Mouse (Mus musculus) intestine, embryonic 15.5 days (tissue): ENCODE measurements around the gene Chst8. TPM values are rescaled to one million over a fixed set of nuclear protein-coding genes. Genes with fewer than 3 reads are reported as not detected.

Experiments used
- ATAC-seq: fragments of 200-750 bp; cut with Nextera tagmentation; 2 replicates; pipeline ENCODE4 v1.8.0; 2017; ENCODE audit warnings: moderate TSS enrichment, moderate library complexity
- H3K27ac ChIP-seq: fragments of 300-500 bp; sonication (generic); 2 replicates; pipeline ENCODE4 v1.5.1; 2015; ENCODE audit warnings: mild to moderate bottlenecking, inconsistent platforms
- H3K27me3 ChIP-seq: fragments of 300-500 bp; sonication (generic); replicated peaks from 2 replicates; pipeline ENCODE4 v1.6.1; 2015; ENCODE audit warnings: inconsistent platforms
- H3K36me3 ChIP-seq: fragments of 300-500 bp; sonication (generic); 2 replicates; pipeline ENCODE4 v1.6.1; 2015; ENCODE audit warnings: inconsistent platforms
- H3K4me1 ChIP-seq: fragments of 300-500 bp; sonication (generic); replicated peaks from 2 replicates; pipeline ENCODE4 v1.6.1; 2015; ENCODE audit warnings: inconsistent platforms
- H3K4me2 ChIP-seq: fragments of 300-500 bp; sonication (generic); replicated peaks from 2 replicates; pipeline ENCODE4 v1.6.1; 2015; ENCODE audit warnings: mild to moderate bottlenecking, inconsistent platforms
- H3K4me3 ChIP-seq: fragments of 300-500 bp; sonication (generic); replicated peaks from 2 replicates; pipeline ENCODE4 v1.5.1; 2015; ENCODE audit warnings: inconsistent platforms
- H3K9ac ChIP-seq: fragments of 300-500 bp; sonication (generic); 2 replicates; pipeline ENCODE4 v1.6.1; 2015; ENCODE audit warnings: inconsistent platforms
- H3K9me3 ChIP-seq: fragments of 300-500 bp; sonication (generic); 2 replicates; pipeline ENCODE4 v1.6.1; 2016; ENCODE audit warnings: inconsistent platforms
- WGBS: fragments of 180-500 bp; shearing (Covaris S2); methylation state at CpG from one replicate; pipeline ENCODE4 v1.1.7; 2015; 5-methylcytosine and 5-hydroxymethylcytosine counted together
- polyA plus RNA-seq: library from polyadenylated mRNA; unstranded; fragments of >200 nt; fragmentation: Nextera tagmentation; extraction: Ambion mirVana; gene quantifications from 2 replicates; pipeline ENCODE4 v1.2.1, GENCODE M21; 2015

The Chst8 gene
- polyA plus RNA-seq, 1 experiment from 2014 or later = 3.2 TPM

- Histone ChIP-seq H3K4me1 (peaks cover 9% of the 10 kb centered on the region; the same call in 1 of the 2 replicates), H3K4me3 (no peak overlapping the region), H3K9ac (no peak overlapping the region), H3K9me3 (no peaks in the 10 kb centered on the region), H3K27ac (peak overlapping the region; percentile 70), H3K4me2 (no peak overlapping the region), H3K27me3 (no peaks in the 10 kb centered on the region), H3K36me3 (no peaks in the 10 kb centered on the region)
- ATAC-seq = peak; percentile 79
- WGBS = 35% methylated on average over 9 of the region's 9 CpGs
Observed at GRCm38 (mm10) chr7:34746165-34746564, 66.3 kb downstream of the Chst8 start.

- peaks cover 9% of the 10 kb centered on the region; the same call in 1 of the 2 replicates for H3K4me1 ChIP-seq
- no peak overlapping the region for H3K9ac ChIP-seq
- no peak overlapping the region for H3K27ac ChIP-seq
- ATAC-seq = no peak
- H3K36me3 ChIP-seq = no peaks in the 10 kb centered on the region
- H3K9me3 ChIP-seq = no peaks in the 10 kb centered on the region
- no peak overlapping the region for H3K4me3 ChIP-seq
- H3K4me2 ChIP-seq = no peak overlapping the region
- 66% methylated on average over 9 of the region's 9 CpGs for WGBS
- no peaks in the 10 kb centered on the region for H3K27me3 ChIP-seq
Observed at GRCm38 (mm10) chr7:34745426-34745825, 67.1 kb downstream of the Chst8 start.

DNA sequence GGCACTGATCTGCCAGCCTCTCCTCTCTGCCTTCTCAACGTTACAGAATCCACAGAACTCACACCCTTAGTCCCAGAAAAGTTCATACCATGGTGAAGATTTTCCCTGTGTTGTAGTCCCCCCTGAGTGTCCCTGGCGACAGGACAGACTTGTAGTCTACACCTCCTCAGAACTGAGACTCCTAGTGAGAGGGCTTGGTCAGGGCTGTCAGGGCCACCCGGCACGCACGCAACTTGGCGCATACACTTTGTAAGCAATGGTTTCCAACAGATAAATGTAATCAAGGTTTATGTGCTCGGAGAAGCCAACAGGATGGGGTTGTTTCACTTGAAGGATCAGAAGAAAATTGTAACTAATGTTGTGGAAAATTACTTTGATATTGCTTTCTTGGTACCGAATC lies 67.5 kb downstream of the Chst8 start:
- H3K27me3 ChIP-seq = no peaks in the 10 kb centered on the region
- no peak for ATAC-seq
- no peak overlapping the region for H3K4me2 ChIP-seq
- H3K9me3 ChIP-seq = no peaks in the 10 kb centered on the region
- no peak overlapping the region for H3K4me3 ChIP-seq
- no peak overlapping the region for H3K9ac ChIP-seq
- H3K4me1 ChIP-seq = peaks cover 9% of the 10 kb centered on the region; the same call in 1 of the 2 replicates
- WGBS = 85% methylated on average over 8 of the region's 8 CpGs
- H3K36me3 ChIP-seq = no peaks in the 10 kb centered on the region
- H3K27ac ChIP-seq = no peak overlapping the region

- ATAC-seq = no peak
- WGBS = 77% methylated on average over 8 of the region's 8 CpGs
- Histone ChIP-seq H3K36me3 (no peaks in the 10 kb centered on the region), H3K9ac (no peak overlapping the region), H3K4me1 (peaks cover 9% of the 10 kb centered on the region; the same call in 1 of the 2 replicates), H3K27me3 (no peaks in the 10 kb centered on the region), H3K9me3 (no peaks in the 10 kb centered on the region), H3K4me2 (no peak overlapping the region), H3K4me3 (no peak overlapping the region), H3K27ac (no peak overlapping the region)
Observed at GRCm38 (mm10) chr7:34743411-34744085, 69.0 kb downstream of the Chst8 start.

GRCm38 (mm10) chr7:34739371-34739770 lies 73.1 kb downstream of the Chst8 start:
- no peak overlapping the region for H3K4me2 ChIP-seq

DNA sequence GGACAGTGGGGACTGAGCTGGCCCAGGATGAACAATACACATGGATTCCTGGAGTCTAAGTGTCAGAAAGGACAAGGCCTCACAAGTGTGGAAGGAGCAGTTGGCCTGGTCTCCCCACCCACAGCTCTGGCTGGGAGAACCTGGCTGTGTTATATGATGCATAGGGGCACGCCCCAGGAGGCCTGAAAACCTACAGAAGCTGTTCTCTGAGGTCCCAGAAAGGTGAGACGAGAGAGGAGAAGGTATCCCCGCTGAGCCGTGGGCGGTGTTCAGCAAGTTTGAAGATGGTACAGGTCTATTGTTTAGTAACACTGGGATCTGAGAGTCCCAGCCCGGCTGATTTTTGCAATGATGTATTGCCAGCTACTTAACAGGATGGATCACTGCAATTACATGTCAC lies 75.3 kb downstream of the Chst8 start:
- Histone ChIP-seq H3K36me3 (no peaks in the 10 kb centered on the region), H3K9me3 (no peaks in the 10 kb centered on the region), H3K4me1 (no peaks in the 10 kb centered on the region), H3K4me2 (no peak overlapping the region), H3K27me3 (no peaks in the 10 kb centered on the region), H3K9ac (no peak overlapping the region), H3K27ac (no peak overlapping the region), H3K4me3 (no peak overlapping the region)
- WGBS = 66% methylated on average over 6 of the region's 6 CpGs
- ATAC-seq = no peak

More at GRCm38 (mm10) chr7:34739371-34739770, 73.1 kb downstream of the Chst8 start:
- no peak overlapping the region for H3K9ac ChIP-seq
- 93% methylated on average over 8 of the region's 8 CpGs for WGBS
- H3K4me1 ChIP-seq = no peaks in the 10 kb centered on the region
- no peaks in the 10 kb centered on the region for H3K27me3 ChIP-seq
- no peak for ATAC-seq
- no peaks in the 10 kb centered on the region for H3K36me3 ChIP-seq
- no peak overlapping the region for H3K4me3 ChIP-seq
- H3K27ac ChIP-seq = no peak overlapping the region
- H3K9me3 ChIP-seq = no peaks in the 10 kb centered on the region

GRCm38 (mm10) chr7:34734348-34734747 lies 78.2 kb downstream of the Chst8 start:
- Histone ChIP-seq H3K4me1 (no peaks in the 10 kb centered on the region), H3K9me3 (no peaks in the 10 kb centered on the region), H3K9ac (no peak overlapping the region), H3K4me2 (no peak overlapping the region), H3K36me3 (no peaks in the 10 kb centered on the region), H3K4me3 (no peak overlapping the region), H3K27me3 (no peaks in the 10 kb centered on the region), H3K27ac (no peak overlapping the region)
- 85% methylated on average over 6 of the region's 6 CpGs for WGBS
- no peak for ATAC-seq

- Histone ChIP-seq H3K4me1 (no peaks in the 10 kb centered on the region), H3K36me3 (no peaks in the 10 kb centered on the region), H3K9me3 (no peaks in the 10 kb centered on the region), H3K4me2 (no peak overlapping the region), H3K27ac (no peak overlapping the region), H3K4me3 (no peak overlapping the region), H3K27me3 (no peaks in the 10 kb centered on the region), H3K9ac (no peak overlapping the region)
- peak; percentile 17; the same call in 1 of the 2 replicates for ATAC-seq
- 49% methylated on average over 6 of the region's 6 CpGs for WGBS
Observed at GRCm38 (mm10) chr7:34728931-34729330, 83.6 kb downstream of the Chst8 start.

- 86% methylated on average over 4 of the region's 4 CpGs for WGBS
Observed at GRCm38 (mm10) chr7:34725206-34725605, 87.3 kb downstream of the Chst8 start.

GRCm38 (mm10) chr7:34722551-34723230 lies 89.8 kb downstream of the Chst8 start:
- H3K4me1 ChIP-seq = peaks cover 8% of the 10 kb centered on the region; the same call in 1 of the 2 replicates
- no peaks in the 10 kb centered on the region for H3K27me3 ChIP-seq
- H3K9ac ChIP-seq = no peak overlapping the region
- H3K27ac ChIP-seq = no peak overlapping the region
- no peaks in the 10 kb centered on the region for H3K9me3 ChIP-seq
- H3K4me2 ChIP-seq = no peak overlapping the region
- 38% methylated on average over 11 of the region's 11 CpGs for WGBS
- H3K36me3 ChIP-seq = no peaks in the 10 kb centered on the region
- ATAC-seq = no peak
- H3K4me3 ChIP-seq = no peak overlapping the region

More at GRCm38 (mm10) chr7:34725206-34725605, 87.3 kb downstream of the Chst8 start:
- ATAC-seq = no peak
- H3K27ac ChIP-seq = no peak overlapping the region
- H3K9me3 ChIP-seq = no peaks in the 10 kb centered on the region
- H3K9ac ChIP-seq = no peak overlapping the region
- H3K4me2 ChIP-seq = no peak overlapping the region
- peaks cover 8% of the 10 kb centered on the region; the same call in 1 of the 2 replicates for H3K4me1 ChIP-seq
- H3K4me3 ChIP-seq = no peak overlapping the region
- H3K27me3 ChIP-seq = no peaks in the 10 kb centered on the region
- no peaks in the 10 kb centered on the region for H3K36me3 ChIP-seq

- Histone ChIP-seq H3K4me3 (no peak overlapping the region), H3K27me3 (no peaks in the 10 kb centered on the region), H3K9ac (no peak overlapping the region), H3K27ac (no peak overlapping the region), H3K4me2 (no peak overlapping the region), H3K9me3 (no peaks in the 10 kb centered on the region), H3K36me3 (no peaks in the 10 kb centered on the region), H3K4me1 (peaks cover 8% of the 10 kb centered on the region; the same call in 1 of the 2 replicates)
- 30% methylated on average over 8 of the region's 8 CpGs for WGBS
- no peak for ATAC-seq
Observed at GRCm38 (mm10) chr7:34722151-34722550, 90.4 kb downstream of the Chst8 start.

DNA sequence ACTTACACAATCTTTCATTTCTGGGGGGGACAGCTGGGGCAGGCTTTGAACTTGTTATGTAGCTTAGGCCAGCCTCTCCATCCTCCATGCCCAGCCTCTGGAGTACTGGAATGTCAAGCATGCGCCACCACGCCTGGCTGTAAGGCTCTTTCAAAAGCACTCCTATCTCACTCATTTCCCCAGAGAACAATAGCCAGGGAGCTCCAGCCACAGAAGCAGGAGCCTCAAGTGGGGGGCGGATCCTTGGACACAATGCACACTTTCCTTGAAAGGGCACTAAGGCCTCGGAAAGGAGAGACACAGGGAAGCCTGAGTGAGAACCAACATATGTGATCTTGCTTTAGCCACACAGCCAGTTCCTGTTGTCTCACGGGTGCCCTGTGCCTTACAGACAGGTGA lies 90.9 kb downstream of the Chst8 start:
- H3K4me3 ChIP-seq = no peak overlapping the region
- H3K4me1 ChIP-seq = peaks cover 8% of the 10 kb centered on the region; the same call in 1 of the 2 replicates
- peak; percentile 34 for ATAC-seq
- no peaks in the 10 kb centered on the region for H3K9me3 ChIP-seq
- no peaks in the 10 kb centered on the region for H3K36me3 ChIP-seq
- no peak overlapping the region for H3K4me2 ChIP-seq
- H3K27ac ChIP-seq = no peak overlapping the region
- H3K27me3 ChIP-seq = no peaks in the 10 kb centered on the region
- H3K9ac ChIP-seq = no peak overlapping the region; the same call in 1 of the 2 replicates
- WGBS = 12% methylated on average over 5 of the region's 5 CpGs
